Mouse (Mus musculus) intestine, embryonic 14.5 days (tissue): ENCODE results near the gene Ndufb4. TPM values are rescaled to one million over a fixed set of nuclear protein-coding genes. Genes with fewer than 3 reads are reported as not detected.

ENCODE experiments used
- ATAC-seq: fragments of 200-750 bp; cut with Nextera tagmentation; replicated peaks from 2 replicates; pipeline ENCODE4 v1.8.0; 2017; ENCODE audit warnings: low read depth, moderate number of reproducible peaks, moderate TSS enrichment, moderate library complexity; ENCODE audit not compliant: low FRiP score, low TSS enrichment
- DNase-seq: peaks from one replicate; pipeline ENCODE4 v3.0.0-alpha.2; 2018; ENCODE audit warnings: low spot score
- H3K27ac ChIP-seq: fragments of 300-500 bp; sonication (generic); 2 replicates; pipeline ENCODE4 v1.5.1; 2014; ENCODE audit warnings: low read depth, mild to moderate bottlenecking, control low read depth
- H3K27me3 ChIP-seq: fragments of 300-500 bp; sonication (generic); replicated peaks from 2 replicates; pipeline ENCODE4 v1.6.1; 2014; ENCODE audit warnings: low read length, control low read depth; ENCODE audit not compliant: control insufficient read depth, insufficient read depth
- H3K36me3 ChIP-seq: fragments of 300-500 bp; sonication (generic); 2 replicates; pipeline ENCODE4 v1.6.1; 2014; ENCODE audit warnings: low read length, control low read depth; ENCODE audit not compliant: control insufficient read depth, insufficient read depth
- H3K4me1 ChIP-seq: fragments of 300-500 bp; sonication (generic); replicated peaks from 2 replicates; pipeline ENCODE4 v1.6.1; 2014; ENCODE audit warnings: low read length, control low read depth, mixed read lengths; ENCODE audit not compliant: control insufficient read depth, insufficient read depth
- H3K4me2 ChIP-seq: fragments of 300-500 bp; sonication (generic); 2 replicates; pipeline ENCODE4 v1.6.1; 2014; ENCODE audit warnings: low read length
- H3K4me3 ChIP-seq: fragments of 300-500 bp; sonication (generic); 2 replicates; pipeline ENCODE4 v1.5.1; 2014; ENCODE audit warnings: low read depth, low read length, control low read depth, mixed read lengths
- H3K9ac ChIP-seq: fragments of 300-500 bp; sonication (generic); 2 replicates; pipeline ENCODE4 v1.6.1; 2014; ENCODE audit warnings: mild to moderate bottlenecking, low read length
- H3K9me3 ChIP-seq: fragments of 300-500 bp; sonication (generic); 2 replicates; pipeline ENCODE4 v1.6.1; 2016; ENCODE audit warnings: low read length, control low read depth; ENCODE audit not compliant: control insufficient read depth
- WGBS: fragments of 180-500 bp; shearing (Covaris S2); extraction: QIAGEN DNeasy Blood & Tissue Kit; methylation state at CpG from one replicate; pipeline ENCODE4 v1.1.7; 2014; 5-methylcytosine and 5-hydroxymethylcytosine counted together
- polyA plus RNA-seq: library from polyadenylated mRNA; unstranded; fragments of >200 nt; fragmentation: Nextera tagmentation; extraction: Ambion mirVana; gene quantifications from 2 replicates; pipeline ENCODE4 v1.2.1, GENCODE M21; 2014

Ndufb4 gene
- polyA plus RNA-seq, 1 experiment from 2014 or later: 67.1 TPM

- peak overlapping the region; percentile 76 for H3K4me2 ChIP-seq
- H3K9ac ChIP-seq: 0 out of 2 replicates have a peak overlapping the region, but pooled peaks have one; percentile 11
- ATAC-seq (0 out of 2 replicates have a peak, but pooled peaks have one; percentile 13), DNase-seq (no peak)
- no peak overlapping the region; the same call in 1 of the 2 replicates for H3K4me3 ChIP-seq
- H3K27me3 ChIP-seq: no peaks in the 10 kb centered on the region
- peaks cover 28% of the 10 kb centered on the region for H3K4me1 ChIP-seq
- no peaks in the 10 kb centered on the region for H3K9me3 ChIP-seq
- H3K27ac ChIP-seq: peak overlapping the region; percentile 90
- no peaks in the 10 kb centered on the region for H3K36me3 ChIP-seq
- 18% methylated on average over 16 of the region's 16 CpGs for WGBS
Observed at GRCm38 (mm10) chr16:37683154-37684130, 29.2 kb upstream of the Ndufb4 start.

DNA sequence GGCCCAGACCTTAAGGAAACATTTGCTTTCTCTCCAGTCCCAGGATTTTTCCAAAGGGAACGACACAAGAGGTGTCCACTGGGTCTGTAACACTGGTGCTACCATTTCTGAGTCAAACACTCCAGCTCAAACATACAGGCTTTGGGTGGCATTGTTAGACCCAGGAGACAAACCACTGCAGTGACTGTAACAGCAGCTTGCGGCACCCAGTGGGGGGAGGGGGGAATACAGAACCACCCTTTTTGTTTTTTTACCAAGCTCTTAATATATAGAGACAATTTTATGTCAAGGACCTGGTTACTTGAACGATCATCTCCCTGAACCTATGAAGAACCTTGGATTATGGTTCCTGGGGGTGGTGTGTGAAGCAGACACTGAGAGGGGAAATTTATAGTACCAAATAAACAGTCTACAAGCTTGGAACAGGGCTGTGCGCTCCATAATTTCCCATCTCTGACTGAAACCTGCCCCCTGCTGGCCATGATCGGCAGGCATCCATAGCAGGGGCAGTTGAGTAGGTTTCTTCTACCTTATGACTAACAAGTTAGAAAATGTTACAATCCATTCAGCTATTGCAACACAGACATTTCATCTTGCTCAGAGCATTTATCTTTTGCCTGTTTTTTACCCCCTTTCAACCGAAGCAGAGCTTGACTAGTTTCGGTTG is 28.2 kb upstream of the Ndufb4 start:
- no peaks in the 10 kb centered on the region for H3K9me3 ChIP-seq
- DNase-seq (peak; percentile 84), ATAC-seq (peak; percentile 24; the same call in 1 of the 2 replicates)
- H3K27ac ChIP-seq: no peak overlapping the region
- no peak overlapping the region for H3K4me3 ChIP-seq
- H3K4me1 ChIP-seq: peaks cover 28% of the 10 kb centered on the region
- H3K4me2 ChIP-seq: no peak overlapping the region
- H3K9ac ChIP-seq: no peak overlapping the region
- H3K27me3 ChIP-seq: no peaks in the 10 kb centered on the region
- H3K36me3 ChIP-seq: no peaks in the 10 kb centered on the region
- 35% methylated on average over 7 of the region's 7 CpGs for WGBS

- DNase-seq (no peak), ATAC-seq (no peak)
- Histone ChIP-seq H3K4me3 (no peak overlapping the region), H3K9ac (no peak overlapping the region), H3K27me3 (no peaks in the 10 kb centered on the region), H3K9me3 (no peaks in the 10 kb centered on the region), H3K27ac (no peak overlapping the region), H3K4me1 (peaks cover 19% of the 10 kb centered on the region), H3K36me3 (no peaks in the 10 kb centered on the region), H3K4me2 (no peak overlapping the region)
- WGBS: 68% methylated on average over 8 of the region's 8 CpGs
Observed at GRCm38 (mm10) chr16:37680831-37681230, 26.6 kb upstream of the Ndufb4 start.

DNA sequence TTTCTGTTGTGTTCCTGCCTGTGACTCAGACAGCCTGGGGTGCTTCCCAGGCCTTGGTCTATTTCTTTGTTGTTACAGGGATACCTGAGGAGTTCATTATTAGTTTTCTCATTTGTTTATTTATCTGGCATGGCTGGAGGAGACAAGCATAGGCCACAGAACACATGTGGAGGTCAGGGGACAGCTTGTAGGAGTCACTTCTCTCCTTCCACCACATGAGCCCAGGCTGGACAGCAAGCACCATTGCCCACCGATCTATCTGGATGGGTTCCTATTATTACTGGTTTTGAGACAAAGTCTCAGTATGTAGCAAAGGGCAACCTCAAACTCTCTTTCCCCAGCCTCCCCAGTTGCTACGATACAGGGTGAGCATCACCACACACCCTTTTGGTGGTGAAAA is 26.0 kb upstream of the Ndufb4 start:
- DNase-seq (no peak), ATAC-seq (no peak)
- Histone ChIP-seq H3K36me3 (no peaks in the 10 kb centered on the region), H3K27me3 (no peaks in the 10 kb centered on the region), H3K9ac (no peak overlapping the region), H3K4me2 (no peak overlapping the region), H3K27ac (no peak overlapping the region), H3K4me1 (peaks cover 13% of the 10 kb centered on the region), H3K4me3 (no peak overlapping the region), H3K9me3 (no peaks in the 10 kb centered on the region)
- 82% methylated on average over 2 of the region's 2 CpGs for WGBS

- no peak for DNase-seq
- Histone ChIP-seq H3K4me3 (no peak overlapping the region), H3K36me3 (no peaks in the 10 kb centered on the region), H3K27me3 (no peaks in the 10 kb centered on the region), H3K9ac (no peak overlapping the region), H3K27ac (no peak overlapping the region), H3K4me1 (no peaks in the 10 kb centered on the region), H3K4me2 (no peak overlapping the region), H3K9me3 (no peaks in the 10 kb centered on the region)
- no peak for ATAC-seq
- 83% methylated on average over 8 of the region's 8 CpGs for WGBS
Observed at GRCm38 (mm10) chr16:37677586-37677985, 23.3 kb upstream of the Ndufb4 start.

- Histone ChIP-seq H3K27me3 (no peaks in the 10 kb centered on the region), H3K4me3 (no peak overlapping the region), H3K27ac (no peak overlapping the region), H3K9me3 (no peaks in the 10 kb centered on the region), H3K36me3 (no peaks in the 10 kb centered on the region), H3K4me1 (no peaks in the 10 kb centered on the region), H3K4me2 (no peak overlapping the region), H3K9ac (no peak overlapping the region)
- ATAC-seq (no peak), DNase-seq (no peak)
- 65% methylated on average over 4 of the region's 4 CpGs for WGBS
Observed at GRCm38 (mm10) chr16:37676677-37677072, 22.4 kb upstream of the Ndufb4 start.

GRCm38 (mm10) chr16:37676024-37676676 is 21.9 kb upstream of the Ndufb4 start:
- Histone ChIP-seq H3K36me3 (no peaks in the 10 kb centered on the region), H3K9ac (no peak overlapping the region), H3K4me2 (no peak overlapping the region), H3K9me3 (no peaks in the 10 kb centered on the region), H3K4me3 (no peak overlapping the region), H3K27ac (no peak overlapping the region), H3K4me1 (no peaks in the 10 kb centered on the region), H3K27me3 (no peaks in the 10 kb centered on the region)
- DNase-seq: no peak
- ATAC-seq: no peak
- 61% methylated on average over 17 of the region's 17 CpGs for WGBS

DNA sequence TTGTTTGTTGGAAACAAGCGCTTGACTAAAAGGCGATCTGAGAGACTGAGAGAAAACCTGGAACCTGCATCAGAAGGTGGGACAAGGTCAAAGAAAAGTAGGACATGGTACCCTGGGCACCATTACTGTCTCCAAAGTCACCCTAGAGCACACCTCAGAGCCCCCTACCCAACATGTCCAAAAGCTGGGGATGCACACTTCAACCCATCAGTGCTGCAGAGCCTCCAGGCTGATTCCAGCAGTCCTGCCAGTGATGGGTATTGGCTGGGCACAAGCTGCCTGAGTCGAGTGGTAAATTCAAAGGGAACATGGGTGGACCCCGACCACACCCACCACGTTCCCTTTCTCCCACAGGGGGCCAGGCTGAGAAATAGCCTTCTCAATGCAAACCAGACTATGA is 21.1 kb upstream of the Ndufb4 start:
- DNase-seq: no peak
- no peak overlapping the region for H3K4me3 ChIP-seq
- no peak for ATAC-seq
- no peak overlapping the region for H3K9ac ChIP-seq
- no peaks in the 10 kb centered on the region for H3K36me3 ChIP-seq
- H3K4me1 ChIP-seq: no peaks in the 10 kb centered on the region
- no peaks in the 10 kb centered on the region for H3K27me3 ChIP-seq
- H3K27ac ChIP-seq: no peak overlapping the region
- H3K4me2 ChIP-seq: no peak overlapping the region
- H3K9me3 ChIP-seq: no peaks in the 10 kb centered on the region
- 84% methylated on average over 5 of the region's 5 CpGs for WGBS
